Mouse (Mus musculus) gastrocnemius, postnatal 36 days (tissue): ENCODE measurements at regions not wholly inside any gene's neighbourhood (a gene's known extent, or its start where the extent isn't known, plus 50 kb on each side); places are given as distances from the start of the nearest gene placed in this dataset.

ENCODE experiments used
- DNase-seq, 2 experiments: peaks; one replicate each; pipeline ENCODE4 v3.0.0; 2022
- intact Hi-C: fragments of 180-260 bp; cut with DNase I; formaldehyde crosslinking; loops from one replicate; pipeline ENCODE4 v1.15.1; 2025

DNA sequence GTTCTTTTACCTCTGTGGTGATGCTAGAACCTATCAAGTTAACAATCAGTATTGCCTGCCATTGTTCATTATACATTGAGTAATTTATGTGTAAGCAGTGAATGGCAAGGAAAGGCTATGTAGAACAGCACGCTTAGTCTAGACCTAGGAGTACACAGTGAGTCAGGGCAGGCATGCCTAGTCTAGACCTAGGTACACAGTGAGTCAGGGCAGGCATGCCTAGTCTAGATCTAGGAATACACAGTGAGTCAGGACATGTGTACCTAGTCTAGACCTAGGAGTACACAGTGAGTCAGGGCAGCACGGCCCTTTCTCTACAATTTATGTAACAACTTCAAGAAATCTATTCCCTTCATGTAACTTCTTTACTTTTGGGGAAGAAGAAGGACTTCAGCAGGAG lies 347.2 kb downstream of the Tmem232 start:
- DNase-seq, result no peak
- intact Hi-C loops, result no loop called here

DNA sequence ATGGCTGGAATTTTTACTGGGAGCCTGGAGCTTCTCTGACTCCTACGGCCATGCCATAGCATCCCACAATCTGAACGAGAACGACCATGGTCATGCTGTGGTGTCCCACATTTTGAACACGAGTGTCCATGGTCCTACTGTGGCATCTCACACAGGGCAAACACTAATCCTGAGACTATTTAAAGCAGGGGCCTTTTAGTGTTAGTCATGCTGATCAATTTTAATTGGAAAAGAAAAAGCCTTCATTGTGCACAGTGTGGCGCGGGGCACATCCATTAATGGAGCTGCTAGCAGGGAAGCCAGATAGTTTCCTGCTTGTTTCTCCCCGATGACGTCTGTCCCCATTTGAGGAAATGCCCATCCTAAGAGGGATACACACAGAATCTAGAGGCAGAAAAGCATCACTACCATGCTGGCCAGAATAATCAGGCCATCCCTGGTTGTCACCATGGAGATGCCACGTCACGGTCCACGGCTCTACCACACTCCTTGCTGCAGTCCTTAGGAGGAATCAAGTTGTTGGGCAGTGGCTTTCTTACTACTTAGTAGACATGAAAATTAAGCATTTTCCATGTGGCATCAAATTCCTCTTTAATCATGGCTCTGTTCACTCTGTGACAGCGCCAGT lies 348.0 kb downstream of the Tmem232 start:
- DNase-seq, result no peak
- intact Hi-C loops, result no loop called here

- intact Hi-C loops, result no loop called here
- no peak for DNase-seq
Observed at GRCm38 (mm10) chr17:65190839-65191591, 349.6 kb downstream of the Tmem232 start.

DNA sequence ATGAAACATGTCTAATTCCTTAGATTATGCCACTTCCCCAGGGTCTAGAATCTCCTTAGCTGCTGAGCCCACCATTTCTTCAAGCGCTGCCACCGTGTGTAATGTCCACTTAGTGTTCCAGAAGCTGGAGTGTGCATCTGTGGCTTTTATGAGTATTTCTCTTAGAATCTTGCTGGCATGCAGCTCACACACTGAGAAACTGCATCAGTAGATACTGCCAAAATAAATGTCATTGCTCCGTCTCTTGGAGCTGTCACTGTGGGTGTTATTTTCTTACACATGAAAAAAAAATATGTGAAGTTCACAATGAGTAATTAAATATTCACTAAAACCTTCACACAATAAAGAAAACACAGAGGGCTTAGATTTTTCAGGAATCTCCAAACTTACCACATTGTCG lies 345.3 kb upstream of the 4930583I09Rik start:
- DNase-seq, result no peak
- intact Hi-C loops, result no loop called here

DNA sequence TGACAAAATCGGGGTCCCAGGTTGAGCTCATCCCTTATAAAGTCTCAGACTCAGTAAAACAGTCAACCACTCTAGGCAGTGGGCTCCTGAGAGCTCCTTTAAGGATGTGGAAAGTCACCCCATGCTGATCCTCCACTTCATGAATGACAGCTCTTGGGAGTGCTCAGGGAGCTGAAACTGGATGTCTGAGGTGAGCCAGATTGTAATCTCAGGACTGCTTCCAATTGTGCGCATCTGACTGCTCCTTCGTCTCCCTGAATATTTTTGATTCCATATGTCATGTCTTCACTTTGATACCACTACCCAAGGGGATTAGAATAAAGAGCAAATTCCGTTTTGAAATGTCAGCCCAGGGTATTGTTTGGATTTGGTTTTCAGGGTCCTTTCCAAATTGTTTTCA lies 339.9 kb upstream of the 4930583I09Rik start:
- no peak for DNase-seq
- intact Hi-C loops, result no loop called here

DNA sequence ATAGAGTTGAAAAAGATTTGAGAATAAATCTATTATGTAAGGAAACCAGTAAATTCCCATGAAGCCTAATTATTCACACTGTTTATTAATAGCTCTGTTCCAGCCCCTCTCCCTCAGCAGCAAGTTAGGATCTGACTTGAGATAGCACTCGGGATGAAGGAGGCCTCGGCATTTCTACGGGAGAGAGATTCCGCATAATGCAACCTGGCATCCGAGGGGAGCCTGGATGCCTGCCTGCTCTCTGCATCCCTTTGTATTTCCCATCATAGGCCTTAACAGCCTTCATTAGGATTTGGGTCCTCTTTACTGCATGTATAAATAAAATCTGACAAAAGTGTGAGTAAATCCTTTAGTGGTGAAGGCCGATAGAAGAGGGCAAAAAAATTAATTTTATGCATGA lies 338.2 kb upstream of the 4930583I09Rik start:
- DNase-seq, result no peak
- intact Hi-C loops, result no loop called here

GRCm38 (mm10) chr17:65173236-65173635 lies 337.4 kb upstream of the 4930583I09Rik start:
- intact Hi-C loops, result no loop called here
- no peak for DNase-seq

DNA sequence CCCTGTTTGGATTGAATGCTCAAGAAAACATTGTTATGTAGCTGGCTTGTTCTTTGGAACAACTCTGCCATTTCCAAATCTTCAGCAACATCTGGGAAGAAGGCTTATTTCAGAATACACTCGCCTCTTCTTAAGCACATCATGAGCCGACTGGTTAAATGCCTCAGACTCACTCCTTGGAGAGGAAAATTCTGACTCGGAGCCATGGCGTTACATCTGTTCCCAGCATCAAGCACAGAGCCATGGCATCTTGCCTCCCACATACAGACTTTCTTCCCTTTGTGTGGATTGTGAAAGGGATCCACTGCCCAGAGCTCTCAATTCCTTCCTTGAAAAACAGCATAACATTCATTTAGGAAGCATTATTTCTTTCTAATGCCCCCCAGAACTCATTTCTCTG lies 334.8 kb upstream of the 4930583I09Rik start:
- peak; percentile 31 to 69 for DNase-seq
- intact Hi-C loops, result no loop called here

GRCm38 (mm10) chr17:65169981-65170617 lies 334.2 kb upstream of the 4930583I09Rik start:
- DNase-seq, result no peak
- intact Hi-C loops, result no loop called here

GRCm38 (mm10) chr17:65146376-65146775 lies 310.5 kb upstream of the 4930583I09Rik start:
- intact Hi-C loops, result no loop called here
- DNase-seq, result peak in 1 of 2 experiments; percentile 10

GRCm38 (mm10) chr17:65114651-65115050 lies 278.8 kb upstream of the 4930583I09Rik start:
- intact Hi-C loops, result no loop called here
- DNase-seq, result no peak

DNA sequence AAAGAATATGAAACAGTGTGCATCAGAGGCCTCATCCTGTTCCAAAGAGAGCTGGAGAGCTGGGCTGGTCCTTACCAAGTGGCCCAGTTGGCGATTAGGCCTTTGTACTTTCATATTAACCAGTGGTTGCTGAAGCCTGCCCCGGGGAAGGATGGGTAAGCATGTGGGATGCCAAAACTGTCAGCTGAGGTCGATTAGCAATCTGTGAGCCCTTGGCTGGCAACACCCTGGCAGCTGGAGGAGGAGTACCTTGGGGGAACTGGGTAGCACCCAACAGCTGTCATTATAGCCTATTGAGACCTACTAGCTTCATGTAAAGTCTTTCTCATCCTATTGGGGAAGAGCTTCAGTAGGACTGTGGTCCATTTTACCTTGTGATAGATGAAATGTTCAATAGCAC lies 277.2 kb upstream of the 4930583I09Rik start:
- no peak for DNase-seq
- intact Hi-C loops, result no loop called here

GRCm38 (mm10) chr17:65105622-65106021 lies 269.8 kb upstream of the 4930583I09Rik start:
- no peak for DNase-seq
- intact Hi-C loops, result no loop called here

DNA sequence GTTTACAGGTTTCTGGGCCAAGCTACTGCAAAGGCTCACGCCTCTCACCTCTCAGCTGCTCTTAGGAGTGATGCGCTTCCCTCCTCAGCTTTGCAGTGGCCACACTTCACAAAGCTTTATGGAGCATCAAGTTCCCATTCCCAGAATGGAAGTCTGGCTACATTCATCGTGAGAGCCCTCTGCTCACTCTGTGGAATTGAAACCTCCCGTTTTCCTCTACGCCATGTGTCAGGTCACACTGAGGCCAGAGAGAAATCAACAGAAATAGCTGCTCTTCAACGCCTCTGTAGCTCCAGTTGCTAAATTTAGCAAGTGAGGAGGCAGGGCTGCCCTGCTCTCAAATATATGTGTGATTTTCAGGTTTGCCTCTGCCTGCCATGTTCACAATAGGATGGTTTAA lies 265.3 kb upstream of the 4930583I09Rik start:
- no peak for DNase-seq
- intact Hi-C loops, result no loop called here

DNA sequence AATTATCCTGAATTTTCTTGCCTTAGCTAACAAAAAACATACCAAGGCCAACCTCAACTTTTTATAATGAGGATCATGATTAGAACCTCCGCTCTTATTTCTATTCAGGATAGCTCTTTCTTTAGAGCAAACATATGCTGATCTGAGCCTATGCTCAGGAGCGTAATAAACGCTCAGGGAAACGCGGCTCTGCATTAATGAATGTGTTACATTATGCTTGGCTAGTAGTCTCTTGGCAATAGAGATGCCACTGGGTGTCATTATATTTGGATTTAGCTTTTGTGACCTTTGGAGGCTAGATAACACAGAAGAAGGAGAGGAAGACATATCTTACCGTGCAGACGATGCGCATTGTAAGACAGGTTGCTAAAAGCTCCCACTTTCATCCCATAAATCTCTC lies 246.4 kb upstream of the 4930583I09Rik start:
- intact Hi-C loops, result no loop called here
- DNase-seq, result no peak

- intact Hi-C loops, result no loop called here
- no peak for DNase-seq
Observed at GRCm38 (mm10) chr17:65081779-65082086, 245.9 kb upstream of the 4930583I09Rik start.

DNA sequence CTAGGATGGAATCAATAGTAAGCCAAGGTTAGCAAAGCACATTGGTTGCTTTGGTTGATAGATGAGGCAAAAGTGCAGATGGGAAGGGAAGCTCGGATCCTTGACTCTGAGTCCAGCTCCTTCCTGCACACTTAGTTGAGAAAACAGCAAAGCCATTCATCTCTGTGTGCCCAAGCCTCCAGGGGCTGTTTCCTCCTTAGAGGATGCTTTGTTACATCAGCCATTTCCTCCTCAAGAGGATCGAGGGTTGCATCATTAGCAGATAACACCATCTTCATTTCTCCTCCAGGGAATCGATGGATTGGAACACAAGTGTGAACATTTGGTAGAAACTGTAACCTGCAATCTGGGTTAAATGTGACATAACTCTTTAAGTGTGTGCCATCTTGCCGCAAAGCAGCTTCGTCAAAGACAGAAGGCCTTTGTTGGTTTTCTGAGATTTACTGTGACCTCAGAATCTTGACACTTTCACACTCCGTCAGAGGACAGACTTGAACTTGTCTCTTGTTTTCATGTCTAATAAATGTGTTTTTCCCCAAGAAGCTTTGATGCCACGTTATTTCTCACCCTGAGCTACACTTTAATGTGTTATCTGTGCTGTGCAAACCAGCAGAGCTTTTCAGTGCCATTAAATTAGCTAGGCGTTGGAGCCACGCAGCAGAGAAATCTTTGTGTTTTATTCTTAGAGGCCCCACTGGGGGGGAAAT lies 245.4 kb upstream of the 4930583I09Rik start:
- intact Hi-C loops, result no loop called here
- no peak for DNase-seq

DNA sequence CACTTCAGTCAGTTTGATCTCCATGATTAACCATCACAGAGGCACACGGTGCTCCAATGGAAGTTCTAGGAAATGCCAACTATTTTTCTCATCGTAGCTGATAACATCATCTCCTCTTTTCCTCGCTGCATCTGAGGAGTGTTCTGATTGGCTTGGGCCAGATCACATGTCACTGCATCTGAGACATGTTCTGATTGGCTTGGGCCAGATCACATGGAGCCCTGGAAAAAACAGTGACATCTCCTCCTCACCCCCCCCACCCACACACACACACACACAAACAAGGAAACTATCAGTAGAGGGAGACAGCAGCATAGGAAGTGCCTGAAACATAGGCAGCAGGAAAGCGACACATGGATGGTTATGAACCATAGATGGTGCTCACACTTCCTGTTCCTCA lies 239.0 kb upstream of the 4930583I09Rik start:
- intact Hi-C loops, result loop anchor here (5.0 kb wide), 2 partner anchors 177 to 252 kb away; no protein-coding TSS in a partner anchor
- no peak for DNase-seq

GRCm38 (mm10) chr17:65071114-65071513 lies 235.2 kb upstream of the 4930583I09Rik start:
- DNase-seq, result no peak
- intact Hi-C loops, result loop anchor here (5.0 kb wide), 2 partner anchors 181 to 256 kb away; no protein-coding TSS in a partner anchor

- intact Hi-C loops, result no loop called here
- no peak for DNase-seq
Observed at GRCm38 (mm10) chr17:65066135-65066534, 230.3 kb upstream of the 4930583I09Rik start.

- intact Hi-C loops, result no loop called here
- DNase-seq, result no peak
Observed at GRCm38 (mm10) chr17:65056059-65056458, 220.2 kb upstream of the 4930583I09Rik start.
